Mouse (Mus musculus): ENCODE data around the gene Gm42688.

Gene Gm42688

DNA sequence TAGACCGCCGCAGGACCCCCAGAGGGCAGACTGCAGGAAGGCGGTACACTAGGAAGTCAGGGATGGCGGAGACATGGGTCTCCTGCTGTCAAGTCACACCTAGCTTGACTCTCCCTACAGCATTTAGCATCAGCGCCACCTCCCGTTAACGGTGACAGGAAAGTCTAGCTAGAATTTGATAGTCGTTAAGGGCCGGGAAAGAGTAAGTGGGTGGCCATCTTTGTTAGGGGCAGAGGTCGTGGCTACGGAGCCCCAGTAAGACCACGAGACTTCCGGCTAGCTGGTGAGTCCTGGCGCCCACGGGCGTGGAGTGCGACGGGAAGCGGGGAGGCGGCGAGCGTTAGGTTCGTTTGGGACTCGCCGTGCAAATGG lies at the start of gene Gm42688, which contains the start of gene Ccdc142:
Gene Gm42688 (plus strand): TSS at position 302 of the 372 bp plus-strand sequence.
Gene Ccdc142 (plus strand): TSS at position 286 of the 372 bp plus-strand sequence.
- DNase-seq (ENCODE audit: low read depth, low spot score) = peak; percentile 97

DNA sequence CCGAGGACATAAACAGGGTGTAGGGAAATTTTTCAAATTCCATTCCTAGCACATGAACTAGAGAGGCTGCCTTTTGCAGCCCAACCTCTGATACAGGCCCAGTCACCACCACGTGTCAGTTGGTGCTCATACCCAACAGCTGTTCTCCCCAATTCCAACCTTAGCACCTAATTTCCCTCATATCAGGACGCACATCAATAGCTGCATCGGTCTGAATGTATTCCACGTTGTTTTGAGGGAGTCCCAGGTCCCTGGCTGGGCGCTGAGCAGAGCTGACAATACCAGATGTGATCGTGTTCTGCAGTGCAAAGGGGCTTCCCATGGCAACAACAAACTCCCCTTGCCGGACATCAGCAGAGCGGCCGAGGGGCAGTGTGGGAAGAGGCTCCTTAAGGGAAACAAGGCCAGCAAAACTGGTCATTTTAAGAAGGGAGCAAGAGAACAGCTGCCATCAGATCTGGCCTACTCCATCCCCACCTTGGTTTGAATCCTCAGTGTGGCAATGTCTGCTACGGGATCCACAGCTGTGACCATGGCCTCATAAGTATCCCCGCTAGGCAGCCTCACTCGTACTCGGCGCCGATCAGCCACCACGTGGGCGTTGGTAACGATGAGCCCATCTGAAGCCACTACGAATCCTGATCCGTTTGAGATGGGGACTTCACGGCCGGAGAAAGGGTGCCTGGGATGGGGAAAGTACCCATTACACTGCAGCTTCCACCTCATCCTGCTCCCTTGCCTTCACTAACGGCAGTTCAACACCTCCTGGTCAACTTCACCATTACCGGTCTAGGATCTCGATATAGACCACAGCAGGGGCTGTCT lies 48.1 kb upstream of the Gm42688 start:
- peak; percentile 27 for DNase-seq (ENCODE audit: low read depth, low spot score)

DNA sequence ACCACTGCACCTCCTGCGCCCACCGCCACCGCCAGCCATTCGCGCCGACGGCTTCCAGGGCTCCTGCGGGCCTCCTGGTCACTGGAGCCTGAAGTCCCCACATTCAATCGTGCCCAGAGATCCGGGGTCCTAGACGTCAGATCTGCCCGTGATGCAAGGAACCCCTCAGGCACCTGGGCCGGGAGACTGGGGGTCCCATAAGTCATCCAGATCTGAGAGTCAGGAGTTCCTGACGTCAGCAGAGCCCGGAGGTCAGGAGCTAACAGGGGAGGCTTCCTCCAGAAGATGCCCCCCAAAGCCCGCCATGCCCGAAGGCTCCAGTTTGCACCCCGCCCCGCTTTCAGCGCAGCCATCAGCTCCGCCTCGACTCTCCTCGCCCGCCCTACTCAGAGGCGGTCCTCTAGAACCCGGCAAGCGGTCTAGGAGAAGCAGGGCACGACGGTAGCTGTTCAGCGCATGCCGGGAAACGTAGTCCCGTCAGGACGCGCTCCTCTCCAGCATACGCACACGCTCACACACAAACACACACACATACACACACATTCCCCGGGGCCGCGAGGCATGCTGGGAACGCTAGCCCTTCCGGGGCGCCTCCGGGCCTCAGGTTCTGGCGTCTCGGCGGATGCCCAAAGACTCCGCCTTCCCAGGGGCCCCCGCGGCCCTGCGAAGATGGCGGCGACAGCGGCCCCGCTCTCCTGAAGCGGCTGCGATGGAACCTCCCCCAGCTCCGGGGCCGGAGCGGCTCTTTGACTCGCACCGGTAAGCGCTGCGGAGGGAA lies 47.2 kb upstream of the Gm42688 start, which contains the start of gene Aup1:
Gene Aup1 (plus strand): TSS at position 448 of the 778 bp plus-strand sequence.
- DNase-seq (ENCODE audit: low read depth, low spot score) = peak; percentile 99

DNA sequence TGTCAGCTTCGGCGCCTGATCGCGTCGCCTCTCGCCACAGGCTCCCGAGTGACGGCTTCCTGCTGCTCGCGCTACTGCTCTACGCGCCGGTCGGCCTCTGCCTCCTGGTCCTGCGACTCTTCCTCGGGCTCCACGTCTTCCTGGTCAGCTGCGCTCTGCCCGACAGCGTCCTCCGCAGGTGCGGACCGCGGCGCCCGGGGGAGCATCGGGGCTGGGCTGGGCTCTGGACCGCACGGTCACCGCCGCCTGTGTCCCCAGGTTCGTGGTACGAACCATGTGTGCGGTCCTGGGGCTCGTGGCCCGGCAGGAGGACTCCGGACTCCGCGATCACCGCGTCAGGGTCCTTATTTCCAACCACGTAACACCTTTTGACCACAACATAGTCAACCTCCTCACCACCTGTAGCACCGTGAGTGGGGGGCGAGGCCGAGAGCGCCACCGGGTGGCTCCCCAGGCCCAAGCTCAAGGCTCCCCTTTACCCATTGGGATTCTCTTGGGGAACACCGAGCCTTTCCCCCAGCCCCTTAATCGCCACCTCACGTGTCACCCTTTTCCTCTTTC lies 46.5 kb upstream of the Gm42688 start, which contains the start of gene Htra2:
Gene Htra2 (minus strand): TSS at position 403 of the 561 bp plus-strand sequence.
- peak; percentile 53 for DNase-seq (ENCODE audit: low read depth, low spot score)

DNA sequence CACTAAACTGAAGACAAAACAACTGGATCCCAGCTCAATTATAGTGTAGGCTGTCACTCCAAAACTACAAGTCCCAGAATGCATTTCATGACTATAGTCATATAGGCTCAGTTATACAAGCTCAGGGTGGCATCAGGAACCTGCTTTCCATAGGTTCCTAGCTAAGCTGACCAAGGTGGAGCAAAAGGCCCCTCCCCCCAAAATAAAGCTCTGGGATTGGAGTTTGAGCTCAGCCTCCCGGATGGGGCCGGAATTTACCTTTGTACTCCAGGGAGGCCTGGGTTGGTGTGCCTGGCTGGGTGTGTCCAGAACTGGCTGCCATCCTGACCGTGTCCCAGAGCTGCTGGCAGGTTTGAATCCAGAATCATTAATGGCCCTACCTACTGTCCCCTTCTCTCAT lies 43.6 kb upstream of the Gm42688 start, which contains the start of gene Dqx1:
Gene Dqx1 (plus strand): TSS at position 55 of the 400 bp plus-strand sequence.
- DNase-seq (ENCODE audit: low read depth, low spot score) = peak; percentile 86

DNA sequence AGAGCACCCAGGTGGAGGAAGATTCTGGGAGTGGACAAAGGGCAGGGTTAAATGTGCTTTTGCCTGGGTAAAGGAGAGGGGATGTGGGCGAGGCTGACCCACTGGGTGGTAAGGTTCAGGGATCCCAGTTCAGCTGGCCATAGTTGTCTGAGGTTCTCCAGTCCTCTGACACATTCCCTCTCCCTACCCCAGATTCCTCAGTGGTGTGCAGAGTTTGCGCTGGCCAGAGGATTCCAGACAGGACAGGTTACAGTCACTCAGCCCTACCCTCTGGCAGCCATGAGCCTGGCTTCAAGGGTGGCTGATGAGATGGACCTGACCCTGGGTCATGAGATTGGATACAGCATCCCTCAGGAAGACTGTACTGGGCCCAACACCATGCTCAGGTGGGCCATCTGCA lies 42.7 kb upstream of the Gm42688 start:
- no peak for DNase-seq (ENCODE audit: low read depth, low spot score)

DNA sequence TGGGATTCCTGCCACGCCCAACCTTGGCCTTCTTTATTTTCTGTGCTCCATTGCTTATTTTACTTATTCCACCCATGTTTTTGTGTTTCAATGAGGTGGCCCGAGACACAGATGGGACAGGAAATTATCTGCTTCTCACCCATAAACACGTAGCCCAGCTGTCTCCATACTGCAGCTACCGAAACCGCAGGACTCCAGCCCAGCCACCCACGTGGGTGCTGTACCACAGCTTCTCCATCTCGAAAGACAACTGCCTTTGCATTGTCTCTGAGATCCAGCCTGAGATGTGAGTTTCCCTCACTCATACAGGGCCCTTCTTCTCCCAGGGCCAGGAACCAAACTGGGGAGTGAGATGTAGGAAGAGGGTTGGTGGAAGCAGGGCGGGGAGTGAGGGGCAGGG lies 35.4 kb upstream of the Gm42688 start:
- no peak for DNase-seq (ENCODE audit: low read depth, low spot score)

DNA sequence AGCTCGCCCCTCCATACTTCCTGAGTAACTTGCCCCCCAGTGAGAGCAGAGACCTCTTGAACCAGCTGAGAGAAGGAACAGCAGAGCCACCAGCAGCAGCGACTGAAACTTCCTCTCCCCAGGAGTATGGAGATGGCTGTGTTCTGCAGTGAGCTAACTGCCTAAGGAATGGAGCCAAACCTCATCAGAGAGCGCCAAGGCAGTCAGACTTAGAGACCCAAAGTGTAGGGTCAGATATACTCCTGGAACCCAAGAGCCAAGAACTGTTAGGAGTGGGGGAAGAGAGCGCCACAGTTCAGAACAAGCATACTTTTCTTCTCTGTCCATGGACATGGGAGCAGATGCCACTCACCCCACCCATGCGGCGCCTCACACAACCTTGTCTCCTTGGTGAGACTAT lies 35.0 kb upstream of the Gm42688 start:
- DNase-seq (ENCODE audit: low read depth, low spot score) = peak; percentile 57

DNA sequence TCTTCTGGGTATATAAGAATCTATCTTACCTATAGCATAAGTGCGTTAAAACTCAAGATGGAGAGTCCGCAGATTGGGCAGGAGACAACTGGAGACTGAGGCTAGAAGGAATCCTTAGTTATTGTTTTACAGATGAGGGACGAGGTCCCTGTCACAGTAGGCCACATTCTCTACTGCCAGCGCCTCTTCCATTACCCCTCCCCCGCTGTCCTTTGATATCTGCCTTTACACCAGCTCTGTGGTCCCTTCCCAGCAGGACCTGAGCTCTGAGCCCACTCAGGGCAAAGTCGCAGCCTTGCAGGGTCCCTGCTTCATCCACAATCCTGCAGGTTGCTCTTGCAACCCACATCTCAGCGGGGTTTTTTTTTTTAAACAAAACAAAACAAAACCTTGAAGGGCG lies 33.2 kb upstream of the Gm42688 start:
- peak; percentile 58 for DNase-seq (ENCODE audit: low read depth, low spot score)

DNA sequence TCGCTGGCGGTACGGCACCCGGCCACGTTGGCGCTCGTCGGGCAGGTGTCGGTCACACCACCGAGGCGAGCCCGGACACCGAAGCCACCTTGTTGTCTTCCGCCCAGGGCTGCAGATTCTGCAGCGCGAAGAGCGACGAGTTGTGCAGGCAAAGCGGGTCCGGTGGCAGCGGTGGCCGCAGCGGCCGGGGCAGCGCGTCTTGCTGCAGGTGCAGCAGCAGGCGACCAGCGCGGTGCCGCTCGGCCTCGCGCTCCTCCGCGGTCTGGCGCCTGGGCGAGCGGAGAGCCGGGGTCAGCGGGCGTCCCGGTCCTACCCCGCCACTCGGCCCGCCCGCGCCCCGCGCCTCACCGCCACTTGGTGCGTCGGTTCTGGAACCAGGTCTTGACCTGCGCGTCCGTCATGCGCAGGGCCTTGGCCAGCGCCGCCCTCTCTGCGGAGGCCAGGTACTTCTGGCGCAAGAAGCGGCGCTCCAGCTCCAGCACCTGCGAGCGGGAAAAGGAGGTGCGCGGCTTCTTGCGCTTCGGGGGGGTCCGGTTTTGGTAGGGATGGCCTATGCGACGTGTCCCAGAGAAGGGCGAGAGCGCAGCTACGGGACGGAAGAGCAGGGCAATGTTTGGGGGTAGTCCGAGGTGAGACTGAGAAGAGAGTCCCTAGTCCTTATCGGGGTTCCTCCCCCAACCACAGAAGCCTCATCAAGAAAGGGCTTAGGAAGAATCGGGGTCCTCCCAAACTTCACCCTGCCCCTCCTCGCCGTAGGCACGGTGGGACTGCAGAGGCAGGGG lies 32.5 kb upstream of the Gm42688 start:
- no peak for DNase-seq (ENCODE audit: low read depth, low spot score)

DNA sequence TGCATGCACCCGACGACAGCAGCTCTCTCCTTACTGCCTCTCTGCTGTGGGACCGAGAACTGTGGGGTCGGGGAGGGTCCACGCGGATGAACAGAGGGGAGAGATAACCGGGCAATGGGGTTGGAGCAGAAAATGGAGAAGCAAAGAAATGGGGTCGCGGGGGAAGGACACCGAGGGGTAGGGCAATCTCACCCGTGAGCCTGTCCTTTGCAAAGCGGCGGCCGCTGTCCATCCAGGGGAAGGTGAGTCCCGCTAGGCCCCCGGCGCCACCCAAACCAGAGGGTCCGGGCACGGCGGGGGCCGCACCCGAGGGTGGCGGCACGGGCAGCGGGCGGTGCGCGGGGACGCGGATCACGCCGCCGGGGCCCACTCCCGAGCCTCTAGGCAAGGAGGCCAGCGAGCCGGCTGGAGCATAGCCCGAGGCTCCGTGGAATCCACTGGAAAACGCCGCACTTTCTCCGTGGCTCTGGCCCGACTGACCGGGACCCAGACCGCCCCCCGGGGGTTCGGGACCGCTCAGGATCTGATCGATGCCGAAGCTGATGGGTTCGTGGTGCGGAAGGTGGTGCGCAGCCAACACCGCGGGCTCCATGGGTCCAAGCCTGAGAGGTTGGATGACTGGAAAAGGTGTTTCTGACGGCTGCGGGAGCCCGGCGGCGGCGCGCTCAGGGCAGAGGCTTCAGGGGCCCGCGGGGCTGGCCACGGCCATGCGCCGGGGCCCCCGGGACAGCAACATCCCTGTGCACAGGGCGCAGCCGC lies 31.8 kb upstream of the Gm42688 start:
- DNase-seq (ENCODE audit: low read depth, low spot score) = no peak

DNA sequence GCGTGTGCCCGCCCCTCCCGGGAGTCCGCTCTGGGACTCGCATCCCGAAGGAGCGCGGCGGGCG lies 31.3 kb upstream of the Gm42688 start, which contains the start of gene Tlx2:
Gene Tlx2 (minus strand): TSS at position 47 of the 64 bp plus-strand sequence.
- DNase-seq (ENCODE audit: low read depth, low spot score) = no peak

DNA sequence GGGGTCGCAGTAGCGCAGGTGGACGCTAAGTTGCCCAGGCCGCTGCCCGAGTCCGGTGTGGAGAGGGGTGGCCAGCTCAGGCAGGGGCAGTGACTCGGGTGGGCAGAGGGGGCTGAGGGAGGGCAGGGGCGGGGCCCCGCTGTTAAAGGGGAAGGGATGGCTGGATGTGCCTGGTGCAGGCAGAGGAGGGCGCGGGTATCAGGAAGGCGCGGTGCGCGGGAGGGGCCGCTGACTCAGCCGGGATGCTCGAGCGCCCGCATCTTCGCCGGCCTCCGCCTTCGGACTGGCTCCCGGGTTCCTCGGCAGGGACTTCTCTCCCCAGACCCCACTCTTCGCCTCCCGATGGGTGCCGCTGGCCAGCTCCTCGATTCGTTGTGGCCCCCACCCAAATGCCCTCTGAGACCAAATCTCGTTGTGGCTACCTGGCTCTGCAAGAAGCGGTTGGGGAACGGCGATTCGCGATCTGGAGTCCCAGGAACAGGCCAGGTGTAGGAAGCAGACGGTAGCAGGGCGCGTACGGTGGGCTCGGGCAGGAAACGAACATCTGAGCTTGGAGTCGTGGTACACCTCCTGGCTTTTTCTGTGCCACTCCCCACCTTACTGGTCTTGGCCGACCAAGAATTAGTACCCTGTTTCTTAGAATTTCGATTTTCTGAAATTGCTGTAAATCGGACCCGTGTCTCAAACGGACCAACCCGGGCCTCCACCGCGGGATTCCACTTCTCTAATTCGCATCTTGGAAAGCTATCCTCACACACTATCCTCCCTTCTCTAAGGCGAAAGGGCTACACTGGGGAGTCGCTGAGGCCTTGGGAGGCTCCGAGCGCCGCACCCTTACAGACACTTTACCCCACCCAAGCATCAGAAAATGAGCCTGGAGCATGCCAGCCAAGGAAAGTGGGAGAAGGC lies 30.9 kb upstream of the Gm42688 start:
- peak; percentile 82 for DNase-seq (ENCODE audit: low read depth, low spot score)

DNA sequence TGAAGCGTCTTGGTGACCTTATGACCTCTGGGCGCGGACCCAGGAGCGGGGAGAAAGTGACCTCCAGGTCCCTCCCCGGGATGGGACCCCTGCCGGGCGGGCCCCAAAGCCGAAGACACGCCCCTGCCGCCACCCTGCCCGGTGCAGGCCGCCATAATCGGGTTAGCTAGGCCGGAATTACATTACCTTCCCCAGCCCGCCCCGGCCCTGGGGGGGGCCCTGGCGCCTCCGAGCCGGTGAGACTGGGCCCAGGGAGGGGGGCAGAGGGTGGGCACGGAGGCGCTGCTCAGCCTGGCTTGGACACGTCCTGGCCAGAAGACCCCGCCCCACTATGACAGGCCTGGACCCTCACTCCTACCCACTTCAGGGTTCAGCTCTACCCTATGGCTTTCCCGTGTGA lies 30.2 kb upstream of the Gm42688 start:
- DNase-seq (ENCODE audit: low read depth, low spot score) = peak; percentile 41

DNA sequence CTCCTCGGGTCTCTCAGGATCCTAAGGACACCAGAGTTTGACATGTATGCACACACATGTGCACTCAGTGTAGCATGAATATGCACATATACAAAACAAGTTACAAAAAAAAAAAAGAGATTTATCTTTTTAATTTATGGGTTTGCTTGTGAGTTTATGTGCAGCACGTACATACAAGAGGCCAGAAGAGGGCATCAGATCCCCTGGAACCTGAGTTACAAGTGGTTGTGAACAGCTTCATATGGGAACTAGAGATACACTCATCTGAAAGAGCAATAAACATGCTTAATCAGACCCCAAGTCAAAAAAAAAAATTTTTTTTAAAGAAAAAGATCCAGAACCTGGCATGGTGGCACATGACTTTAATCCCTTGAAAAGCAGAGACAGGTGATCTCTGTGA lies 26.4 kb upstream of the Gm42688 start:
- DNase-seq (ENCODE audit: low read depth, low spot score) = peak; percentile 49

DNA sequence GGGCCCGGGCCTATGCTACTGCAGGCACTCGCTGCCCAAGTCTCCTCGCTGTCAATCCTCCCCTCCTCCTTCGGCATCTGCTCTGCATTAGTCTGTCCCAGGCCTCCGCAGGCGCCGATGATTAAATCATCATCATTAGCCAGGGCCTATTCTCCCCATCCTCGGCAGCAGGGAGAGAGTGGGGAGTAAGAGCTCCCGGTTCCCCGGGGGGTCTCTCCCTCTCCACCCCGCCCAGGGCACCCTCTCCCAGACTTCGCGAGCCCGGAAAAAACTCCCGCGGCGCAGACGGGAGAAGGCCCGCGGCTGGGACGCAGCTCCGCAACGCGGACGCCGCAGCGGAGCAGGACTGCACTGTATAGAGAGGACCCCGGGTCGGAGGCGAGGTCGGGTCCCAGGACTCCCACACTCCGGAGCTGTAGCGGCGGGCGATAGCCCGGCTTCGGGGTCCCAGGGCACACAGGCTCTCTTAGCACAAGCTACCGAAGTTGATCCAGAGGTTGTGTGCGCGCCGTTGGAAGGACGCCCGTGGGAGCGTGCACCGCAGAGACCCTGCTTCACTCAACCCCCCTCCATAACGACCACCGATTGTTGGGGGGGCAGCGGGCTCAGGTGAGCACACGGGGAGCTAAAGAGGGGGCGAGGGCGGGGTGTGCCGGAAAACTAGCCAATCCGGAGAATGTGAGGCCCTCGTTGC lies 23.6 kb upstream of the Gm42688 start, which contains the start of gene Pcgf1:
Gene Pcgf1 (plus strand): TSS at position 240 of the 694 bp plus-strand sequence.
- peak; percentile 36 for DNase-seq (ENCODE audit: low read depth, low spot score)

DNA sequence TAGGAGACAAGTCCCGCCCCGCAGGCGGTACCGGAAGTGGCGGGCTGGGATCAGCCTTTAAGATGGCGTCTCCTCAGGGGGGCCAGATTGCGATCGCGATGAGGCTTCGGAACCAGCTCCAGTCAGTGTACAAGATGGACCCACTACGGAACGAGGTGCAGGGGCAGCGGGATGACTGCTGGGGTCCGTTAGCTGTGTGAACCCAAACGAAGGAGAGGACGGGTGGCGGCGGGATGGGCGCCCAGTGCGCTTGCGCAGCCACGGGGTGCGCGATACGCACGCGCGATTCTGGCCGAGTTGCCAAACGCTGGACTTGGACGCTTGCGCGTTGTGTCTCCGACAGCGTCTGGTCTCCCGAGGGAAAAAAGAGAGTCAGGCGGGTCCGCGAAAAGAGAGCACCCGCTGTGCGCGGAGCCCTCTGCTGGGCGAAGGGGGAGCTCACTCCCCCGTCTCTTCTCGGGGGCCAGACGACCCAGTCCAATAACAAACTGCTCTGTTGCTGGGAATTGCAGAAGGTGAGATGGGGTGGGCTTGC lies 23.0 kb upstream of the Gm42688 start:
- peak; percentile 98 for DNase-seq (ENCODE audit: low read depth, low spot score)

DNA sequence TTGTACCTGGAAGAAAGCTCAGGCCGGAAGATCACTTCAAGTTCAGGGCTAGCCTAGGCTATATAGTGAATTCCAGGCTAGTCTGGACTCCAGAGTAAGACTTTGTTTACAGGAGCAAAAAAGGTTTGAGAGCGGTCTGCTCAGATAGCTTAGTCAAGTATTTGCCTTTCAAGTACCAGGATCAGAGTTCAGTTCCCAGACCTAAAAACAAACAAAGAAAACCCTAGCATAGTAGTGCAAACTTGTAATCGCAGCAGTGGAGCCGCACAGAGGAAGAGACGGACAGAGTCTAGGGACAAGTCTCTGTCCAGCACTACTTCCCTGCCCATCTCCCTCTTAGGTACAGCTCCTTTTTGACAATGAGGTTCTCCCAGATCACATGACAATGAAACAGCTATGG lies 21.2 kb upstream of the Gm42688 start:
- no peak for DNase-seq (ENCODE audit: low read depth, low spot score)

DNA sequence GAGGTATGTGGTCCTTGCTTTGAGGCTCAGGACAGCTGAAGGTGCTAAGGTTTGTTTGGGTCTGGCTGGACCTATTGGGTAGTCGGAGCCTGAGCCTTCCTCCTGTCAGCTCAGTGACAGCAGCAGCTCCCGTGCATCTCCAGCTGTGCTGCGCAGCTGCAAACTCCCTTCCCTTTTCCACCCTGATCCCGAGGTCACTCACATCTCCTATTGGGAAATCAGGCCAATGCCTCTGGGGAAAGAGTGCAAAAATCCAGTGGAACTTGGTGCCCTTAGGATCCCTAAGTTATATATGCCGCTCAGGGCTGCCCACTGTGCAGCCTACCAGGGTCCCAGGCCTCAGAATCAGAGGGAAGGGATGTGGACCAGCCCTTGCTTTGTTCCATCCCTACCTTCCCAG lies 17.9 kb upstream of the Gm42688 start:
- DNase-seq (ENCODE audit: low read depth, low spot score) = no peak
